Mouse (Mus musculus): ENCODE results near the gene Setd1a. TPM values are rescaled to one million over a fixed set of nuclear protein-coding genes. Genes with fewer than 3 reads are reported as not detected.

Gene Setd1a
- polyA plus RNA-seq, 1 experiment, result 51.7 TPM

- Histone ChIP-seq H3K9me3 (replicated peaks; ENCODE audit: control insufficient read depth, insufficient read depth, low read length, poor library complexity, severe bottlenecking) (no peaks in the 10 kb centered on the region), H3K36me3 (ENCODE audit: control insufficient read depth, insufficient read depth, low read length, poor library complexity, severe bottlenecking) (peaks cover 7% of the 10 kb centered on the region), H3K9ac (ENCODE audit: low read depth, poor library complexity, severe bottlenecking) (peak overlapping the region; percentile 78), H3K4me3 (ENCODE audit: low read depth, low read length) (peak overlapping the region; percentile 71), H3K27ac (ENCODE audit: insufficient read depth, low read length) (peak overlapping the region; percentile 88), H3K27me3 (ENCODE audit: control insufficient read depth, insufficient read depth, low read length, poor library complexity, severe bottlenecking) (no peaks in the 10 kb centered on the region), H3K4me1 (ENCODE audit: control insufficient read depth, insufficient read depth, low read length) (no peaks in the 10 kb centered on the region)
- TF ChIP-seq POLR2A (IDR thresholded peaks at IDR 0.05; ENCODE audit: insufficient read depth, low read length) (no peak), CTCF (IDR thresholded peaks at IDR 0.05; ENCODE audit: low read depth, low read length) (no peak), EP300 (IDR thresholded peaks at IDR 0.05; ENCODE audit: insufficient read depth, low read depth, low read length) (0 out of 2 replicates have a peak, but pooled peaks have one; percentile 11)
Observed at GRCm38 (mm10) chr7:127768997-127769593, 7.4 kb upstream of the Setd1a start.

- peak within 1 kb of the TSS; percentile 88 for H3K27ac ChIP-seq (ENCODE audit: insufficient read depth, low read length)
- H3K27me3 ChIP-seq (ENCODE audit: control insufficient read depth, insufficient read depth, low read length, poor library complexity, severe bottlenecking), result no peaks in the 10 kb centered on the region
- peaks cover 7% of the 10 kb centered on the region for H3K36me3 ChIP-seq (ENCODE audit: control insufficient read depth, insufficient read depth, low read length, poor library complexity, severe bottlenecking)
- H3K9me3 ChIP-seq (replicated peaks; ENCODE audit: control insufficient read depth, insufficient read depth, low read length, poor library complexity, severe bottlenecking), result no peaks in the 10 kb centered on the region
- H3K4me1 ChIP-seq (ENCODE audit: control insufficient read depth, insufficient read depth, low read length), result no peaks in the 10 kb centered on the region
- peak within 1 kb of the TSS; percentile 71 for H3K4me3 ChIP-seq (ENCODE audit: low read depth, low read length)
- H3K9ac ChIP-seq (ENCODE audit: low read depth, poor library complexity, severe bottlenecking), result peak within 1 kb of the TSS; percentile 78
- no peak for TF ChIP-seq CTCF (IDR thresholded peaks at IDR 0.05; ENCODE audit: low read depth, low read length)
- peak; percentile 79 for TF ChIP-seq POLR2A (IDR thresholded peaks at IDR 0.05; ENCODE audit: insufficient read depth, low read length)
- peak; percentile 48; the same call in 1 of the 2 replicates for TF ChIP-seq EP300 (IDR thresholded peaks at IDR 0.05; ENCODE audit: insufficient read depth, low read depth, low read length)
Observed at GRCm38 (mm10) chr7:127769651-127770038, 6.8 kb upstream of the Setd1a start, which contains the start of gene Orai3. Orai3 (plus strand) TSS chr7:127769815.

- no peaks in the 10 kb centered on the region for H3K4me1 ChIP-seq (ENCODE audit: control insufficient read depth, insufficient read depth, low read length)
- H3K27ac ChIP-seq (ENCODE audit: insufficient read depth, low read length), result peak overlapping the region; percentile 88
- H3K9ac ChIP-seq (ENCODE audit: low read depth, poor library complexity, severe bottlenecking), result peak overlapping the region; percentile 78
- H3K27me3 ChIP-seq (ENCODE audit: control insufficient read depth, insufficient read depth, low read length, poor library complexity, severe bottlenecking), result no peaks in the 10 kb centered on the region
- TF ChIP-seq POLR2A (IDR thresholded peaks at IDR 0.05; ENCODE audit: insufficient read depth, low read length) (no peak), CTCF (IDR thresholded peaks at IDR 0.05; ENCODE audit: low read depth, low read length) (no peak), EP300 (IDR thresholded peaks at IDR 0.05; ENCODE audit: insufficient read depth, low read depth, low read length) (no peak)
- no peaks in the 10 kb centered on the region for H3K9me3 ChIP-seq (replicated peaks; ENCODE audit: control insufficient read depth, insufficient read depth, low read length, poor library complexity, severe bottlenecking)
- peaks cover under 1% of the 10 kb centered on the region; the same call in 1 of the 2 replicates for H3K36me3 ChIP-seq (ENCODE audit: control insufficient read depth, insufficient read depth, low read length, poor library complexity, severe bottlenecking)
- peak overlapping the region; percentile 71 for H3K4me3 ChIP-seq (ENCODE audit: low read depth, low read length)
Observed at GRCm38 (mm10) chr7:127770039-127770905, 6.2 kb upstream of the Setd1a start.

- H3K4me3 ChIP-seq (ENCODE audit: low read depth, low read length), result peak overlapping the region; percentile 17
- TF ChIP-seq CTCF (IDR thresholded peaks at IDR 0.05; ENCODE audit: low read depth, low read length) (no peak), EP300 (IDR thresholded peaks at IDR 0.05; ENCODE audit: insufficient read depth, low read depth, low read length) (no peak), POLR2A (IDR thresholded peaks at IDR 0.05; ENCODE audit: insufficient read depth, low read length) (no peak)
- H3K9me3 ChIP-seq (replicated peaks; ENCODE audit: control insufficient read depth, insufficient read depth, low read length, poor library complexity, severe bottlenecking), result no peaks in the 10 kb centered on the region
- H3K9ac ChIP-seq (ENCODE audit: low read depth, poor library complexity, severe bottlenecking), result peak overlapping the region; percentile 78
- H3K4me1 ChIP-seq (ENCODE audit: control insufficient read depth, insufficient read depth, low read length), result no peaks in the 10 kb centered on the region
- H3K36me3 ChIP-seq (ENCODE audit: control insufficient read depth, insufficient read depth, low read length, poor library complexity, severe bottlenecking), result no peaks in the 10 kb centered on the region
- no peaks in the 10 kb centered on the region for H3K27me3 ChIP-seq (ENCODE audit: control insufficient read depth, insufficient read depth, low read length, poor library complexity, severe bottlenecking)
- H3K27ac ChIP-seq (ENCODE audit: insufficient read depth, low read length), result no peak overlapping the region
Observed at GRCm38 (mm10) chr7:127771262-127771661, 5.2 kb upstream of the Setd1a start.

GRCm38 (mm10) chr7:127772080-127772479 is 4.4 kb upstream of the Setd1a start:
- H3K4me3 ChIP-seq (ENCODE audit: low read depth, low read length), result no peak overlapping the region
- no peaks in the 10 kb centered on the region for H3K4me1 ChIP-seq (ENCODE audit: control insufficient read depth, insufficient read depth, low read length)
- H3K9ac ChIP-seq (ENCODE audit: low read depth, poor library complexity, severe bottlenecking), result no peak overlapping the region
- no peaks in the 10 kb centered on the region for H3K9me3 ChIP-seq (replicated peaks; ENCODE audit: control insufficient read depth, insufficient read depth, low read length, poor library complexity, severe bottlenecking)
- no peaks in the 10 kb centered on the region for H3K36me3 ChIP-seq (ENCODE audit: control insufficient read depth, insufficient read depth, low read length, poor library complexity, severe bottlenecking)
- H3K27me3 ChIP-seq (ENCODE audit: control insufficient read depth, insufficient read depth, low read length, poor library complexity, severe bottlenecking), result no peaks in the 10 kb centered on the region
- no peak for TF ChIP-seq EP300 (IDR thresholded peaks at IDR 0.05; ENCODE audit: insufficient read depth, low read depth, low read length)
- no peak for TF ChIP-seq CTCF (IDR thresholded peaks at IDR 0.05; ENCODE audit: low read depth, low read length)
- TF ChIP-seq POLR2A (IDR thresholded peaks at IDR 0.05; ENCODE audit: insufficient read depth, low read length), result no peak
- H3K27ac ChIP-seq (ENCODE audit: insufficient read depth, low read length), result no peak overlapping the region

All from ES-Bruce4 (cell line).